Comparison of ENCODE assay signal across 11 mouse cellular contexts in genomic region chr3:97811158-97811557, GRCm38 (mm10).
DNase-seq lines count a peak whose midpoint lies in the region; ATAC-seq and TF ChIP-seq lines count a peak whose summit lies in the region.
"Had no signal": no experiment of that assay in that cellular context is flagged by ENCODE, and none has a peak within 500 bp of the region (broad histone marks: within the 10 kb centered on the region; RNA-seq: fewer than 3 reads in every experiment).

No protein-coding gene starts in this region.

- no peaks in the 10 kb centered on the region for H3K27me3 ChIP-seq in heart, embryonic 10.5 days (ENCODE audit: insufficient read depth, poor library complexity, severe bottlenecking)
- no peaks in the 10 kb centered on the region for H3K27me3 ChIP-seq in kidney, embryonic 15.5 days
- no peaks in the 10 kb centered on the region for H3K27me3 ChIP-seq in forebrain, postnatal 0 days (ENCODE audit: insufficient read depth, low read length)
- H3K27me3 ChIP-seq: liver, embryonic 13.5 days had no signal

- H3K27ac ChIP-seq in heart, embryonic 10.5 days = peak overlapping the region; percentile 77
- H3K27ac ChIP-seq in kidney, embryonic 15.5 days = no peak overlapping the region
- no peak overlapping the region for H3K27ac ChIP-seq in ES-E14 (ENCODE audit: insufficient read depth, low read depth, low read length, poor library complexity, severe bottlenecking)
- H3K27ac ChIP-seq in forebrain, postnatal 0 days (ENCODE audit: low read depth, low read length) = peak overlapping the region; percentile 42
- H3K27ac ChIP-seq: liver, embryonic 13.5 days had no signal

- H3K9ac ChIP-seq in kidney, embryonic 15.5 days = no peak overlapping the region
- H3K9ac ChIP-seq in ES-E14 (ENCODE audit: insufficient read depth, low read depth, low read length, poor library complexity, severe bottlenecking) = no peak overlapping the region; the same call in 1 of the 2 replicates
- no peak overlapping the region for H3K9ac ChIP-seq in forebrain, postnatal 0 days
- H3K9ac ChIP-seq: liver, embryonic 13.5 days had no signal

- H3K4me1 ChIP-seq in heart, embryonic 10.5 days = peaks cover 53% of the 10 kb centered on the region
- H3K4me1 ChIP-seq in kidney, embryonic 15.5 days = peaks cover 15% of the 10 kb centered on the region
- H3K4me1 ChIP-seq in ES-E14 (ENCODE audit: control insufficient read depth in 2 of 2, insufficient read depth in 2 of 2, low read length in 2 of 2, poor library complexity in 1 of 2) = peaks cover 3 to 12% of the 10 kb centered on the region in 2 experiments; a peak in 3 of 4 replicates
- peaks cover 9% of the 10 kb centered on the region; the same call in 1 of the 2 replicates for H3K4me1 ChIP-seq in forebrain, postnatal 0 days (ENCODE audit: insufficient read depth)

- intact Hi-C loops in heart, postnatal 14 days (cut with DNase I) = no loop called here

- H3K4me3 ChIP-seq in heart, embryonic 10.5 days = no peak overlapping the region
- no peak overlapping the region for H3K4me3 ChIP-seq in kidney, embryonic 15.5 days (replicated peaks)
- H3K4me3 ChIP-seq in ES-E14 (ENCODE audit: insufficient read depth in 1 of 2, low read depth in 1 of 2, low read length in 2 of 2, poor library complexity in 1 of 2, severe bottlenecking in 1 of 2) = 0 out of 4 replicates have a peak overlapping the region, but pooled peaks of 1 of the 2 experiments have one; percentile 4
- no peak overlapping the region for H3K4me3 ChIP-seq in forebrain, postnatal 0 days (ENCODE audit: low read depth, low read length)
- H3K4me3 ChIP-seq: liver, embryonic 13.5 days had no signal

- no peak for DNase-seq in heart, embryonic 10.5 days (ENCODE audit: low spot score)
- DNase-seq in heart, postnatal 14 days = no peak
- no peak for DNase-seq in kidney, adult 11 months
- DNase-seq in ES-E14 (ENCODE audit: low read depth, low spot score) = peak; percentile 51
- peak; percentile 12 for DNase-seq in forebrain, postnatal 0 days
- DNase-seq in gastrocnemius, postnatal 25 days = no peak
- DNase-seq: kidney, adult 18-20 months; liver, embryonic 13.5 days had no signal

- H3K9me3 ChIP-seq in heart, embryonic 10.5 days = no peaks in the 10 kb centered on the region
- H3K9me3 ChIP-seq in kidney, embryonic 15.5 days (replicated peaks) = no peaks in the 10 kb centered on the region
- H3K9me3 ChIP-seq in ES-E14 (ENCODE audit: control insufficient read depth, insufficient read depth, low read depth, low read length) = no peaks in the 10 kb centered on the region
- no peaks in the 10 kb centered on the region for H3K9me3 ChIP-seq in forebrain, postnatal 0 days (ENCODE audit: low read length)
- H3K9me3 ChIP-seq: liver, embryonic 13.5 days had no signal

- no peak for TF ChIP-seq CTCF in forebrain, postnatal 0 days (IDR thresholded peaks at IDR 0.05; ENCODE audit: low read depth)

- peaks cover 7% of the 10 kb centered on the region; the same call in 1 of the 2 replicates for H3K36me3 ChIP-seq in heart, embryonic 10.5 days
- H3K36me3 ChIP-seq in kidney, embryonic 15.5 days = no peaks in the 10 kb centered on the region
- H3K36me3 ChIP-seq in ES-E14 (ENCODE audit: control insufficient read depth, insufficient read depth, low read length, poor library complexity, severe bottlenecking) = no peaks in the 10 kb centered on the region
- H3K36me3 ChIP-seq in forebrain, postnatal 0 days (ENCODE audit: insufficient read depth) = no peaks in the 10 kb centered on the region
- H3K36me3 ChIP-seq: liver, embryonic 13.5 days had no signal

- 0 out of 2 replicates have a peak overlapping the region, but pooled peaks have one; percentile 7 for H3K4me2 ChIP-seq in kidney, embryonic 15.5 days
- H3K4me2 ChIP-seq in forebrain, postnatal 0 days (ENCODE audit: low read depth) = no peak overlapping the region
- H3K4me2 ChIP-seq: liver, embryonic 13.5 days had no signal

- in situ Hi-C loops in ES-E14 (cut with MboI; ENCODE audit: low sequenced_read_pairs in 2 of 2, unreplicated experiment in 2 of 2) = no loop called here

- 13% methylated on average over 6 of the region's 6 CpGs for WGBS in heart, embryonic 10.5 days
- 21% methylated on average over 6 of the region's 6 CpGs for WGBS in kidney, embryonic 15.5 days
- whole genome bisulfite sequencing in forebrain, postnatal 0 days = 21% methylated on average over 6 of the region's 6 CpGs

- no peak for ATAC-seq in kidney, embryonic 15.5 days (replicated peaks; ENCODE audit: low FRiP score)
- ATAC-seq in forebrain, postnatal 0 days = peak; percentile 66
- no peak for ATAC-seq in monocyte, adult 5-6 weeks (replicated peaks; ENCODE audit: insufficient number of reproducible peaks, low FRiP score, low TSS enrichment, poor library complexity, severe bottlenecking)
- ATAC-seq: CD4-positive, CD25-positive, alpha-beta regulatory T cell, adult 4 months had no signal

TF ChIP-seq in ES-E14, 5 proteins besides CTCF, POLR2A, EP300 and RAD21:
- TF ChIP-seq MAFK (IDR thresholded peaks at IDR 0.05; ENCODE audit: insufficient read depth, low read depth, low read length) (no peak), HCFC1 (IDR thresholded peaks at IDR 0.05; ENCODE audit: borderline replicate concordance, insufficient read depth, low read length) (no peak), CHD2 (IDR thresholded peaks at IDR 0.05; ENCODE audit: low read depth, low read length) (no peak), ZNF384 (IDR thresholded peaks at IDR 0.05; ENCODE audit: low read depth, low read length) (no peak), ZC3H11A (IDR thresholded peaks at IDR 0.05; ENCODE audit: borderline replicate concordance, low read depth, low read length) (no peak)
TF ChIP-seq in ES-E14: peak in this region for 0.

Comparison
In these comparisons a context has a peak if more than half of its experiments do, and no peak if none do; other contexts are left out.
1. DNase-seq: peak in ES-E14 (single experiment) and forebrain, postnatal 0 days (single experiment); none in heart, embryonic 10.5 days (single experiment), heart, postnatal 14 days (0 of 2), kidney, adult 11 months (single experiment) and gastrocnemius, postnatal 25 days (single experiment).
2. H3K27ac ChIP-seq: peak in heart, embryonic 10.5 days (single experiment) and forebrain, postnatal 0 days (single experiment); none in kidney, embryonic 15.5 days (single experiment) and ES-E14 (single experiment).